Mouse (Mus musculus) CH12.LX (cell line): Measurements from ENCODE around the gene Tmsb4x.
A peak's percentile ranks its signal among the peaks of the same experiment; 100 is the strongest.

Source experiments
- CTCF ChIP-seq, 2 experiments: IDR thresholded peaks in 1 of 2; conservative IDR thresholded peaks in 1 of 2; 2 replicates each; pipeline ENCODE4 v1.5.1; 2011 to 2012; ENCODE audit warnings: low read depth in 2 of 2, low read length in 2 of 2, improper control_type of control experiment in 1 of 2, inconsistent platforms in 1 of 2, mild to moderate bottlenecking in 1 of 2, moderate library complexity in 1 of 2
- EP300 ChIP-seq: IDR thresholded peaks from 2 replicates; pipeline ENCODE4 v1.6.1; 2011; ENCODE audit warnings: low read length, improper control_type of control experiment
- ETS1 ChIP-seq: conservative IDR thresholded peaks from 2 replicates; pipeline ENCODE4 v1.6.1; 2012; ENCODE audit warnings: low read depth, mild to moderate bottlenecking, inconsistent platforms, low read length, improper control_type of control experiment, moderate library complexity
- POLR2A ChIP-seq: IDR thresholded peaks from 2 replicates; pipeline ENCODE4 v1.6.1; 2011; ENCODE audit warnings: low read depth, mild to moderate bottlenecking, improper control_type of control experiment, low read length
- POLR2AphosphoS2 ChIP-seq: IDR thresholded peaks from 2 replicates; pipeline ENCODE4 v1.6.1; 2011; ENCODE audit warnings: low read depth, low read length, improper control_type of control experiment
- ZNF384 ChIP-seq: IDR thresholded peaks from 2 replicates; pipeline ENCODE4 v1.6.1; 2012; ENCODE audit warnings: low read depth, low read length, improper control_type of control experiment, inconsistent platforms

DNA sequence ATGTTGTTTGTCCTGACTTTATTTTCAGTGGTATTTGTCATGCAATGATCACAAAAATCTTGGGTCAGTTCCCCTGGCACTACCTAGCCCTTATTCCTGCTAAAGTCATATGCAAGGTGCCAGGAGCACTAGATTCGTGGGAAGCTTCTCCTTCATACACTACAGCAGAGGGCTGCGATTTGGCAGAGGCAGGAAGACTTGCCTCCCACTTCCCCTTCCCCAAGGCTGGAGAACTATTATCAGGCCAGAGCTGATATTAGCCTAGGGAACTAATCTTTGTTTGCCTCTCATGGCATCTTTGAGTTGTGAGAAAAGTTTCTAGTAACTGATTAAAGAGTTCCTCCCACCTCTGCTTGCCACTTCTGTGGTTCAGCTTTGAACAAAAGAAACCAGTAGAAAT, 37.8 kb downstream of the Tmsb4x start:
- TF ChIP-seq POLR2AphosphoS2, result no peak
- no peak for TF ChIP-seq CTCF (conservative IDR thresholded peaks at IDR 0.05 in 1 of 2, IDR thresholded peaks at IDR 0.05 in 1 of 2; ENCODE audit: low read depth in 2 of 2, low read length in 2 of 2)
- TF ChIP-seq ZNF384, result 0 out of 2 replicates have a peak, but pooled peaks have one; percentile 40
- no peak for TF ChIP-seq POLR2A
- no peak for TF ChIP-seq EP300
- no peak for TF ChIP-seq ETS1
